Mouse (Mus musculus) megakaryocyte, embryonic 14.5 days (primary cell): ENCODE data around the gene Rere. TPM values are rescaled to one million over a fixed set of nuclear protein-coding genes. Genes with fewer than 3 reads are reported as not detected.
"Not testable (repeated sequence)": the region's sequence is repeated elsewhere in the genome, so short reads cannot be mapped to it uniquely, and the experiment has no call there.

Experiments used
- H3K27me3 ChIP-seq: replicated peaks from 2 replicates; pipeline ENCODE3; 2012; ENCODE audit warnings: inconsistent platforms
- H3K36me3 ChIP-seq: replicated peaks from 2 replicates; pipeline ENCODE3; 2012; ENCODE audit warnings: low read length, inconsistent platforms, mixed read lengths
- H3K4me1 ChIP-seq: 2 replicates; pipeline ENCODE4 v1.6.1; 2012; ENCODE audit warnings: inconsistent platforms
- H3K4me3 ChIP-seq: replicated peaks from 2 replicates; pipeline ENCODE3; 2012; ENCODE audit warnings: moderate library complexity, mild to moderate bottlenecking, inconsistent platforms
- H3K9me3 ChIP-seq: 2 replicates; pipeline ENCODE4 v1.6.1; 2012; ENCODE audit warnings: inconsistent platforms
- FLI1 ChIP-seq: IDR thresholded peaks from 2 replicates; pipeline ENCODE4 v1.6.1; 2012; ENCODE audit warnings: low read length, inconsistent platforms, mixed read lengths
- GATA1 ChIP-seq: IDR thresholded peaks from 3 replicates; pipeline ENCODE4 v1.6.1; 2012; ENCODE audit warnings: mixed read lengths, low read length, inconsistent platforms, borderline replicate concordance
- polyA plus RNA-seq: library from polyadenylated mRNA; stranded (reverse); fragments of >175 nt; gene quantifications from 2 replicates; pipeline ENCODE4 v1.2.3, GENCODE M21; 2012; ENCODE audit warnings: low replicate concordance; ENCODE audit not compliant: insufficient read depth

Gene Rere
- polyA plus RNA-seq, 1 experiment, result 39.0 TPM

GRCm38 (mm10) chr4:150280459-150280858, 987 bp upstream of the Rere start:
- Histone ChIP-seq H3K36me3 (no peaks in the 10 kb centered on the region), H3K9me3 (no peaks in the 10 kb centered on the region), H3K27me3 (no peaks in the 10 kb centered on the region), H3K4me1 (peaks cover 27% of the 10 kb centered on the region), H3K4me3 (peak overlapping the region; percentile 97)
- no peak for TF ChIP-seq GATA1
- TF ChIP-seq FLI1, result no peak

DNA sequence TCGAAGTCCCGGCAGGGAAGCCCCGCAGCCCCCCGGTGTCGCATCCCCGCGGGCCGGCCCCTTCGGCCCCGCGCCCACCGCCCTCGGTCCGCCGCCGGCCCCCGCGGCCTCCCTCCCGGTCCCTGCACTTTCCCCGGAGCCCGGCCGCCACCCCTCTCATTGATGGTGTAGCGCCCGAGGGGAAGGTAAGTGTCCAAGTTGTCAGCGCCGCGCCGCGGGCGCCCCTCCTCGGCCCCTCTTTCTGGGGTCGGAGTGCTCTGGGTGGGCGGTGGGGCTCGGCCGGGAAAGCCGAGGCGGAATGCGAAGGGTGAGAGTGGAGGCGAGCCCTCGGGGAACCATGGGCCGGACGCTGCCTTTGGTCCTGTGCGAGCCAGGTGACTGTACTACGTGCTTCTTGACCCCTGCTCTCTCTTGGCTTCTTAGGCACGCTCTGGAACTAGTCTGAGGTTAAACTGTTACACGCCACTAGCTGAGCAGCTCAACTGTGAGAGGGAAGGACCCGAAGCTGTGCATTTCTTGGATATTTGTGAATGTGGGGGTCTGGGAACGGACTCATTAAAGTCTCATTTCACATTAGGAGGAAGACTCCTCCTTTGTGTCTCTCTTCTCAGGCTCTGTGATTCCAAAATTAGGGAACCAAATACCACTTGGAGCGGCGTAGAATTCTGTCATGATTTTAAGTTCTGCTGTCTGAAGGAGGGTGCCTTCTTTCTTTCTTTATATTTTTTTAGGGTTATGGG, 615 bp downstream of the Rere start:
- Histone ChIP-seq H3K4me1 (peaks cover 26% of the 10 kb centered on the region), H3K36me3 (no peaks in the 10 kb centered on the region), H3K9me3 (no peaks in the 10 kb centered on the region), H3K27me3 (no peaks in the 10 kb centered on the region), H3K4me3 (peak overlapping the region; percentile 97)
- no peak for TF ChIP-seq GATA1
- no peak for TF ChIP-seq FLI1

DNA sequence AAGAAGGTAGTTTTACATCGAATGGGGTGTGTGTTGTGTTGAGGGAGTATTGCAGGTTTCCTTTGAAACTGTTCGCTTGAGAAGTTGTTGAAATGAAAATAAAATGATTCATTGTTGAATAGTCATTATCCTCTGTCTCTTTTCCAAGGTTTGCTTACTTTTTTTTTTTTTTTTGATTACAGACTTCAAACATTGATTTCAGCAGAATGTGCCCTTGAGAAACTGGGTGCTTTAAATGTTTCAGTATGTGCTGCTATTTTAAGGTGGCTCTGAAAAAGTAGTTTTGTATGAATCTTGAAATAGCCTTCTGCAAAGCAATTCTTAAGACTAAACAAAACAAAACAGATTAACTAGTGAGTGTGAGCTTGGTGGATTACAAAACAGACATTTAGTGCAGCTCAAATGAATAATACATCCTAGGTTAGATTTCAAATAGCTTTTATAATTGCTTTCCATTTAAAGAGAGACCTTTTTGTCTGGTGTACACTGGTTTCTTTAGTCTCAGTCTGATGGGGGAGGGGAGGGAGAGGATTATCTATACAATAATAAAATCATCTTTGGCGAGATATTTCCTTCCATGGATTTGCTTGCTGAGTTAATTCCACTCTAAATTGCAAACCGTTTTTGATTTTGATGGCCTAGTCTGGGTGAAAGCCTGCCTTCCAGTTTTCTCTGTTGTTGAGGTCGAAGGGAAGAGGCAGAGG, 1.3 kb downstream of the Rere start:
- no peak for TF ChIP-seq FLI1
- no peak for TF ChIP-seq GATA1
- H3K9me3 ChIP-seq, result no peaks in the 10 kb centered on the region
- H3K27me3 ChIP-seq, result no peaks in the 10 kb centered on the region
- no peaks in the 10 kb centered on the region for H3K36me3 ChIP-seq
- peaks cover 26% of the 10 kb centered on the region for H3K4me1 ChIP-seq
- peak overlapping the region; percentile 97 for H3K4me3 ChIP-seq

- H3K36me3 ChIP-seq, result no peaks in the 10 kb centered on the region
- H3K4me1 ChIP-seq, result peaks cover 26% of the 10 kb centered on the region
- H3K9me3 ChIP-seq, result no peaks in the 10 kb centered on the region
- H3K27me3 ChIP-seq, result no peaks in the 10 kb centered on the region
- peak overlapping the region; percentile 97 for H3K4me3 ChIP-seq
- no peak for TF ChIP-seq FLI1
- TF ChIP-seq GATA1, result no peak
These were observed 1.8 kb downstream of the Rere start for GRCm38 (mm10) chr4:150283335-150283638.

GRCm38 (mm10) chr4:150283993-150284392, 2.5 kb downstream of the Rere start:
- H3K9me3 ChIP-seq, result no peaks in the 10 kb centered on the region
- peaks cover 32% of the 10 kb centered on the region for H3K4me1 ChIP-seq
- no peaks in the 10 kb centered on the region for H3K36me3 ChIP-seq
- TF ChIP-seq FLI1, result no peak
- TF ChIP-seq GATA1, result no peak
- peak overlapping the region; percentile 28 for H3K4me3 ChIP-seq
- H3K27me3 ChIP-seq, result no peaks in the 10 kb centered on the region

- H3K4me3 ChIP-seq, result no peak overlapping the region
These were observed 5.5 kb downstream of the Rere start for GRCm38 (mm10) chr4:150286980-150287379.

DNA sequence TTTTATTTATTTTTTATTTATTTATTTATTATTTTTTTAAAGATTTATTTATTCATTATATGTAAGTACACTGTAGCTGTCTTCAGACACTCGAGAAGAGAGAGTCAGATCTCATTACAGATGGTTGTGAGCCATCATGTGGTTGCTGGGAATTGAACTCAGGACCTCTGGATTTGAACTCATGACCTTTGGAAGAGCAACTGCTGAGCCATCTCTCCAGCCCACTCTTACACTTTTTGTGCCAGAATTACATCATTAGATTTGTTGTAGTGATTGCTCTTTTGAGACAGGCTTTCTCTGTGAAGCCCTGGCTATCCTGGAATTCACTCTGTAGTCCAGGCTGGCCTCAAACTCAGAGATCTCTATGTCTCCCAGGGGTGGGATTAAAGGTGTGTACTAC, 6.0 kb downstream of the Rere start:
- Histone ChIP-seq H3K36me3 (peaks cover 17% of the 10 kb centered on the region), H3K4me1 (peaks cover 37% of the 10 kb centered on the region)
- not testable (repeated sequence) for H3K4me3 ChIP-seq, H3K9me3 ChIP-seq, H3K27me3 ChIP-seq

More at GRCm38 (mm10) chr4:150286980-150287379, 5.5 kb downstream of the Rere start:
- no peak for TF ChIP-seq GATA1
- no peak for TF ChIP-seq FLI1
- no peaks in the 10 kb centered on the region for H3K27me3 ChIP-seq
- peaks cover 15% of the 10 kb centered on the region for H3K36me3 ChIP-seq
- peaks cover 39% of the 10 kb centered on the region for H3K4me1 ChIP-seq
- H3K9me3 ChIP-seq, result peaks cover 8% of the 10 kb centered on the region

DNA sequence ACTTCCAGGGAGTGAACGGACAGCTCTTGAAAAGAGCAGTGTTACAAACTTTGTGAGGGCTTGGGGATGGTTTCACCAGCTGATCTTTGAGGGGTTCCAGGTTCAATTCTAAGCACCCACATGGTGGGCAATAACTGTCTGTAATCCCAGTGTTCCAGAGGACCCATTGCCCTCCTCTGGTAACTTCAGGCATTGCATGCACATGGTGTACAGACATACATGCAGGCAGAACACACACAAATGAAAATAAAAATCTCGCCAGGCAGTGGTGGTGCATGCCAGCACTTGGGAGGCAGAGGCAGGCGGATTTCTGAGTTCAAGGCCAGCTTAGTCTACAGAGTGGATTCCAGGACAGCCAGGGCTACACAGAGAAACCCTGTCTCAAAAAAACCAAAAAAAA, 10.5 kb downstream of the Rere start:
- Histone ChIP-seq H3K9me3 (peaks cover 8% of the 10 kb centered on the region), H3K36me3 (peaks cover 30% of the 10 kb centered on the region), H3K4me1 (peaks cover 42% of the 10 kb centered on the region), H3K4me3 (no peak overlapping the region), H3K27me3 (no peaks in the 10 kb centered on the region)
- no peak for TF ChIP-seq GATA1
- no peak for TF ChIP-seq FLI1

DNA sequence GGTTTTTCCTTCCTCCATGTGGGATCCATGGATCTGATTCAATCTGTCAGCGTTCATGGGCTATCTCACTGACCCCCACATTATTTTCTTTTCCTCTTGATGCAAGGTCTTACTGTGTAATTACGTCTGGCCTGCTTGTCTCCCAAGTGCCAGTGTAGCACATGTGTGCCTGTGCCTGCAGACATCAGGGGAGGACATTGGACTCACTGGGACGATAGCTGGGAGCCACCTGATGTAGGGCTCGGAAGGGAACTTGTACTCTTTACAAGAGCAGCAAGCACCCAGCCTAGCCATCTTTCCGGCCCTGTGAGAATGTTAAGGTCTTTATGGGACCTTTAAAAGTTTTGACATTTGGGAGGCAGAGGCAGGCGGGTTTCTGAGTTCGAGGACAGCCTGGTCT, 13.4 kb downstream of the Rere start:
- Histone ChIP-seq H3K4me3 (no peak overlapping the region), H3K27me3 (no peaks in the 10 kb centered on the region), H3K4me1 (peaks cover 34% of the 10 kb centered on the region), H3K36me3 (peaks cover 30% of the 10 kb centered on the region), H3K9me3 (peaks cover 8% of the 10 kb centered on the region)
- no peak for TF ChIP-seq GATA1
- no peak for TF ChIP-seq FLI1

GRCm38 (mm10) chr4:150295966-150296365, 14.5 kb downstream of the Rere start:
- peaks cover 25% of the 10 kb centered on the region for H3K36me3 ChIP-seq
- peaks cover 38% of the 10 kb centered on the region for H3K4me1 ChIP-seq
- no peak overlapping the region for H3K4me3 ChIP-seq
- no peak for TF ChIP-seq FLI1
- no peak for TF ChIP-seq GATA1
- no peaks in the 10 kb centered on the region for H3K27me3 ChIP-seq
- peaks cover 8% of the 10 kb centered on the region for H3K9me3 ChIP-seq

DNA sequence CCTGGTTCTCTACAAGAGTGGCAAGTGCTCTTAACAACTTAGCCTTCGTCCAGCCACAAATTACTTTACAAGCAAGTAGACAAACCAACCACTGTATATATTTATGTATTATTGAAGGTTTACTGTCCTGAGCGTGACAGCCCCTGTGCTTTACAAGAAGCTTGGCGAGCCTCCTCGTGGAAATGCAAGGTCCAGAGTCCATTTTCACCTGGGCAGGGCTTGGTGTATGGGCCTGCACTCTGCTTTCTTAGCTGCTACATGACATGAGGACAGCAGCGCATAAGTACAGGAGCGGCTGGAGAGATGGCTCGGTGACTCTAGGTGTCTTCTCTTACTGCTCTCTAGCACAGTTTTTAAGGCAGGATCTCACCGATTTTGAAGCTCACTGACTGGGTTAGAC, 21.3 kb downstream of the Rere start:
- no peak for TF ChIP-seq FLI1
- no peak for TF ChIP-seq GATA1
- Histone ChIP-seq H3K36me3 (no peaks in the 10 kb centered on the region), H3K4me3 (no peak overlapping the region), H3K4me1 (peaks cover 47% of the 10 kb centered on the region), H3K9me3 (no peaks in the 10 kb centered on the region), H3K27me3 (no peaks in the 10 kb centered on the region)
